Mouse (Mus musculus) liver, postnatal 0 days (tissue): ENCODE measurements at regions not wholly inside any gene's neighbourhood (a gene's known extent, or its start where the extent isn't known, plus 50 kb on each side); places are given as distances from the start of the nearest gene placed in this dataset.

Experiments used
- ATAC-seq: fragments of 200-750 bp; cut with Nextera tagmentation; 2 replicates; pipeline ENCODE4 v1.8.0; 2017; ENCODE audit warnings: mild to moderate bottlenecking, moderate library complexity
- DNase-seq: peaks from one replicate; pipeline ENCODE4 v3.0.0-alpha.2; 2016
- H3K27ac ChIP-seq: fragments of 300-500 bp; sonication (generic); 2 replicates; pipeline ENCODE4 v1.5.1; 2014; ENCODE audit warnings: antibody characterized with exemption, moderate library complexity, mild to moderate bottlenecking, low read depth
- H3K27me3 ChIP-seq: fragments of 300-500 bp; sonication (generic); 2 replicates; pipeline ENCODE4 v1.6.1; 2014; ENCODE audit warnings: low read length, control low read depth, mixed read lengths; ENCODE audit not compliant: insufficient read depth
- H3K36me3 ChIP-seq: fragments of 300-500 bp; sonication (generic); replicated peaks from 2 replicates; pipeline ENCODE4 v1.6.1; 2014; ENCODE audit warnings: mild to moderate bottlenecking, control low read depth, low read length, moderate library complexity, mixed read lengths; ENCODE audit not compliant: insufficient read depth
- H3K4me1 ChIP-seq: fragments of 300-500 bp; sonication (generic); 2 replicates; pipeline ENCODE4 v1.6.1; 2014; ENCODE audit warnings: antibody characterized with exemption, mild to moderate bottlenecking, control low read depth; ENCODE audit not compliant: insufficient read depth
- H3K4me2 ChIP-seq: fragments of 300-500 bp; sonication (generic); 2 replicates; pipeline ENCODE4 v1.6.1; 2014; ENCODE audit warnings: low read depth, mild to moderate bottlenecking, low read length, moderate library complexity, mixed read lengths
- H3K4me3 ChIP-seq: fragments of 300-500 bp; sonication (generic); 2 replicates; pipeline ENCODE4 v1.5.1; 2014; ENCODE audit warnings: low read depth, low read length
- H3K9ac ChIP-seq: fragments of 300-500 bp; sonication (generic); replicated peaks from 2 replicates; pipeline ENCODE4 v1.6.1; 2014; ENCODE audit warnings: mild to moderate bottlenecking, moderate library complexity
- H3K9me3 ChIP-seq: fragments of 300-500 bp; sonication (generic); 2 replicates; pipeline ENCODE4 v1.6.1; 2016; ENCODE audit warnings: mild to moderate bottlenecking, control low read depth, low read length, mixed read lengths
- CTCF ChIP-seq: sonication (generic); IDR thresholded peaks from 2 replicates; pipeline ENCODE4 v1.5.1; 2016; ENCODE audit warnings: antibody characterized with exemption, low read depth
- EP300 ChIP-seq: IDR thresholded peaks from 2 replicates; pipeline ENCODE4 v1.6.1; 2016; ENCODE audit warnings: antibody characterized with exemption, low read depth, mild to moderate bottlenecking
- WGBS: fragments of 180-500 bp; shearing (Covaris S2); extraction: QIAGEN DNeasy Blood & Tissue Kit; methylation state at CpG from one replicate; pipeline ENCODE4 v1.1.7; 2014; ENCODE audit not compliant: insufficient replicate concordance; 5-methylcytosine and 5-hydroxymethylcytosine counted together

DNA sequence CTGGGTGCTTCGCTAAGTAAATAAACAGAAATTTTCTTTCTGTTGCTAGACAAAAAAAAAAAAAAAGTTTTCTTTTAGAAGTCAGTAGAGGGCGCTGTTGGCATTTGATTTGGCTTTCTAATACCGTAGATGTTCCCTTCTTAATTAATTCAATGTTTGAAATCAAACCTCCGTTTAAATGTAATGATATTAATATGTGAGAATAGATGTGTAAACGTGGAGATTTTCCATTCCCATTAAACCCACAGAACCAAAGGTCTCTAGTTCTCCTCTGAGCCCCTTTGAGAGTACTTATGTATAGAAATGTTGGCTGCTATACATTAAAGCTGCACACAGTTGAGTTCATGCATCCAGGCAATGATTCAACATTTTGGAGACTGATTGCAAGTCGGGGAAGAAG, 121.8 kb upstream of the Mpdz start:
- Histone ChIP-seq H3K4me2 (no peak overlapping the region), H3K4me3 (no peak overlapping the region), H3K4me1 (no peaks in the 10 kb centered on the region), H3K9ac (no peak overlapping the region), H3K27ac (no peak overlapping the region), H3K36me3 (no peaks in the 10 kb centered on the region), H3K27me3 (no peaks in the 10 kb centered on the region), H3K9me3 (no peaks in the 10 kb centered on the region)
- 9% methylated on average over 6 of the region's 6 CpGs for WGBS
- no peak for ATAC-seq
- DNase-seq = no peak
- TF ChIP-seq EP300 (no peak), CTCF (peak; percentile 50)

DNA sequence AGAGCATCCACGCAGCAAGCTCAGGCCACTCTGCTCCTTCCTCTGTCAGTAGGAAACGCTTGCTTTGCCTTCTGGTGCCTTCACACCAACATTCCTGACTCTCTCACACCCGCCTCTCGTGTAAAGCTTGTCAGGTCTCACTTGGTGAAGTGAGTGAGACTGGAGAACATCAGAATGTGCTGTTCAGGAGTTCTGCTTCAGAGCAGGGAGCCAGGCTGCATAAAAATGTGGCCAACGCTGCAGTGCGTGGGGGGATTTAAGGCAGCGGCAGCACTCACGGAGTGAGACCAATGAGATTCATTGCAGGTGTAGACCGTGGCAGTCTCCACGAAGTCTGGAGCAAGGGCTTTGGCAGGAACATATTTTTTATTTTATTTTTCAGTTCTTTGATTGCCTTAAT, 121.0 kb upstream of the Mpdz start:
- ATAC-seq (no peak), DNase-seq (no peak)
- Histone ChIP-seq H3K36me3 (no peaks in the 10 kb centered on the region), H3K27ac (no peak overlapping the region), H3K9ac (no peak overlapping the region), H3K4me3 (no peak overlapping the region), H3K4me1 (no peaks in the 10 kb centered on the region), H3K9me3 (no peaks in the 10 kb centered on the region), H3K27me3 (no peaks in the 10 kb centered on the region), H3K4me2 (no peak overlapping the region)
- 58% methylated on average over 10 of the region's 10 CpGs for WGBS
- no peak for TF ChIP-seq CTCF

DNA sequence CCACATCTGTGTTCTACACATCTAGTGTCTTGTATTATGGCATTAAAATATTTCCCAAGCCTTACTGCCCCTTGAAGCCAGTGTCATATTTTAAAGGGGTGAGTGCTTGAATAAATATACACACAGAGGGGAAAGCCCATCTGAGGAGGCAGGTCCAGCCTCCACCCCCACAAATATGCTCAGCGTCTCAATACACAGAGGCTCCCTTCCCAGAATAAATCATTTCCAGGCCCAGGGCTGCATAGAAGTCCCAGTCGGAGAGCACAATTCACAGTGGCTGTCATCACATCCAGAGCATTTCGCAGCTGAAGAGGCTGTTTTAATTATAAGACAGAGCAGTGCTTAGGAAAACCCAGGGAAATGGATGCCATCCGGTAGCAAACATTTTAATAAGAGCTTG, 118.8 kb upstream of the Mpdz start:
- ATAC-seq = no peak
- no peak for TF ChIP-seq CTCF
- no peak for TF ChIP-seq EP300

DNA sequence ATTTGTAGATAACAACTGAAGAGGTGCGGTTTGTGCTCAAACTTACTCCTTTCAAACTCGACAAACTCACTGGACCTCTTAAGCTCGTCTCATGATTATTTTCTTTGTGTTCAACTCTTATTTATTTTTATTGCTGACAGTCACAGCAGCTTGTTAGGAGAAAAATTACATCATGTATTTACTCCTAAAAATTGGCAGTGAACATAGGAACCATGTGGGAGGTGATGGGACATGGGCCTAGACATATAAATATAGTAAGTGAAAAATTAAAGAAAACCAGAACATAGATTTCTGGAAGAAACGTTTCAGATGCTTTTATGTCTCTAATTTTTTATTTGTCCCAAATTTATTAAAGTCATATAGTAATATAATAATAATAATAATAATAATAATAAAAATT, 108.2 kb upstream of the Mpdz start:
- H3K4me1 ChIP-seq = no peaks in the 10 kb centered on the region
- TF ChIP-seq EP300 (no peak), CTCF (no peak)
- DNase-seq (no peak), ATAC-seq (no peak)
- H3K36me3 ChIP-seq = no peaks in the 10 kb centered on the region
- H3K4me2 ChIP-seq = no peak overlapping the region
- H3K27me3 ChIP-seq = no peaks in the 10 kb centered on the region
- no peak overlapping the region for H3K9ac ChIP-seq
- 75% methylated on average over 4 of the region's 4 CpGs for WGBS
- H3K4me3 ChIP-seq = no peak overlapping the region
- no peak overlapping the region for H3K27ac ChIP-seq
- H3K9me3 ChIP-seq = no peaks in the 10 kb centered on the region

More for the DNA sequence above, 118.8 kb upstream of the Mpdz start:
- Histone ChIP-seq H3K4me2 (no peak overlapping the region), H3K36me3 (no peaks in the 10 kb centered on the region), H3K4me3 (no peak overlapping the region), H3K4me1 (no peaks in the 10 kb centered on the region), H3K27me3 (no peaks in the 10 kb centered on the region), H3K27ac (no peak overlapping the region), H3K9ac (no peak overlapping the region), H3K9me3 (no peaks in the 10 kb centered on the region)
- 70% methylated on average over 4 of the region's 4 CpGs for WGBS
- no peak for DNase-seq

DNA sequence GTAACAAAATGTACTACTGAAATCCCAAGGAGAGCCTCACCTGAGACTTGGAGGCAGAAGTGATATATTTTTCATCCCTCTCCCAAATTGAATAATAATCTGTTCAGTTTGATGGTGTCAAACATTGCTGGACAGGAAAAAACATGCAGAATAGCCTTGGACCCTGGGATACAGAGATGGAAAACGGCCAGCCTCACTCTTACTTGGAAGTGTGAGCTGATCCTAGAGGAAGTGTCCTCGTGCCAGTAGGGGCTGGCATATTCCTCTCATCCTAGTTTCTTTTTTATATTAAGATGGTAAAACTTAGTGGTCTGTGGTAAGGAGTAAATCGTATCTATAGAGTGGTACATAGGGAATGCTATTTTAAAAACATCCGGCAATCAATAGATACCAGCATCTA, 107.6 kb upstream of the Mpdz start:
- no peak overlapping the region for H3K27ac ChIP-seq
- TF ChIP-seq CTCF = no peak
- TF ChIP-seq EP300 = no peak
- no peak for ATAC-seq
- H3K4me1 ChIP-seq = no peaks in the 10 kb centered on the region
- no peak overlapping the region for H3K4me3 ChIP-seq
- H3K9me3 ChIP-seq = no peaks in the 10 kb centered on the region
- 69% methylated on average over 4 of the region's 4 CpGs for WGBS
- no peaks in the 10 kb centered on the region for H3K27me3 ChIP-seq
- no peak overlapping the region for H3K9ac ChIP-seq
- H3K36me3 ChIP-seq = no peaks in the 10 kb centered on the region
- H3K4me2 ChIP-seq = no peak overlapping the region
- no peak for DNase-seq

DNA sequence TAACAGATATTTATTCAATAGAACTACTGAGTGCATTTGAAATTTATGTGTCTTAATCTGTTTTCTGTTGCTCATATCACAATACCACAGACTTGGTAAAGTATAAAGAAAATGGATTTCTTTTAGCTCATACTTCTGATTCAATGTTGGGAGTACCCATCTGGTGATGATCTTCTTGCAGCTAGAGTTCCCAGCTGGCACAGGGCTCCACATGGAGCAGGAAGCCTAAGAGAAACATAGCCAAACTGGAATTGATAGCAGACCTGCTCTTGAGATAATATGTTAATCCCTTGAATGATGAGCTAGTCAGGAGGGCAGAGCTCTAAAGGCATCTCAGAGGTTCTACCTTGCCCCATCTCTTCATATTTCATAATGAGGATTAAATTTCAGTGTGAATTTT, 97.9 kb upstream of the Mpdz start:
- H3K4me2 ChIP-seq = no peak overlapping the region
- H3K4me3 ChIP-seq = no peak overlapping the region
- H3K9ac ChIP-seq = no peak overlapping the region
- no peaks in the 10 kb centered on the region for H3K36me3 ChIP-seq
- no peak for TF ChIP-seq CTCF
- no peak for TF ChIP-seq EP300
- no peak overlapping the region for H3K27ac ChIP-seq
- no peak for DNase-seq
- no peak for ATAC-seq
- no peaks in the 10 kb centered on the region for H3K9me3 ChIP-seq
- H3K27me3 ChIP-seq = no peaks in the 10 kb centered on the region
- no peaks in the 10 kb centered on the region for H3K4me1 ChIP-seq

DNA sequence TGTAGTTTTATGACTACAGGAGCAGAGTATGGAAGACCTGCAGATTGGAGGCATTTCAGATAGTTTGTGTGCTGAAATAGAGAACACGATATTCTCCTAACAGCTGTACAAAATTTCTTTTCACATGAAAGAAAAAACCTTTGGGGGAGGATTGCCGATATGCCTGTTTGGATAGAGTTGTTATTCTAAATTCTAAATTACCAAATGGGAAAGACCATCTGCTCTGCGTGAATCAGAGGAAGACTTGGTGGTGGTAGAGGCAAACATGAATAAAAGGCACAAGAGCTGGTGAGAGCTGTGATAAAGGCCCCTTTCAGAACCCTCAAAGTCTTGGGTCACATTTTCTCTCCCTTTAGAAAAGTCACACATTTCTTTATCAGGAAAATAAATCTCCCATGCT, 96.9 kb upstream of the Mpdz start:
- Histone ChIP-seq H3K36me3 (no peaks in the 10 kb centered on the region), H3K9me3 (no peaks in the 10 kb centered on the region), H3K4me2 (no peak overlapping the region), H3K27ac (no peak overlapping the region), H3K27me3 (no peaks in the 10 kb centered on the region), H3K9ac (no peak overlapping the region), H3K4me1 (no peaks in the 10 kb centered on the region), H3K4me3 (no peak overlapping the region)
- no peak for ATAC-seq
- WGBS = 83% methylated on average over 3 of the region's 3 CpGs
- DNase-seq = no peak
- TF ChIP-seq CTCF = no peak
- TF ChIP-seq EP300 = no peak
